Mouse (Mus musculus): Measurements from ENCODE around the gene Srgap1.

DNA sequence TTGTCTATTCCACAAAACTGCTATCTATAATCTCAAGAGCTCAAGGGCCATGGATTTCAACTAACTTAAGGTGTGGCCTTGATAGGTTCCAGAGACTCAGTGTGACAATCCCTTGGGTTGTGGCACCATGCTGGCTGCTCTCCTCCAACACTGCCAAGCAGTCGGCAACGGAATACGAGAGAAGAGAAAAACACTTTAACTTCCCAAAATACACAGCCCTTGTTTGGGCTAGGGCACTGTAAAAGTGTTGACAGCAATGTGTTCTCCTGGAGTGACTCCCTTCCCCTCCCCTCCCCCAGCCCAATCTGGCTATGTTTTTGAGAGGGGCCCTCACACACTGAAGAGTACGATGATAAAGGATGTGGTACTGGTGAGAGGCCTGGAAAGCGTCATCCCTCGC is 21.9 kb downstream of the Srgap1 start:
- TF ChIP-seq FLI1 (IDR thresholded peaks at IDR 0.05; ENCODE audit: low read length) (no peak), GATA1 (IDR thresholded peaks at IDR 0.05; ENCODE audit: borderline replicate concordance, low read length) (no peak)
